Mouse (Mus musculus) heart, embryonic 14.5 days (tissue): ENCODE measurements around the gene Mpeg1. TPM values are rescaled to one million over a fixed set of nuclear protein-coding genes. Genes with fewer than 3 reads are reported as not detected.

ENCODE experiments used
- ATAC-seq: fragments of 200-750 bp; cut with Nextera tagmentation; 2 replicates; pipeline ENCODE4 v1.8.0; 2017; ENCODE audit warnings: low read depth, moderate TSS enrichment; ENCODE audit not compliant: insufficient number of reproducible peaks, insufficient read depth, low FRiP score
- H3K27ac ChIP-seq, 2 experiments: fragments of 200-500 bp in 1 of 2; fragments of 300-500 bp in 1 of 2; sonication (generic) in 1 of 2; replicated peaks in 1 of 2; 2 replicates each; pipeline ENCODE4 v1.5.1; 2012 to 2014; ENCODE audit warnings: low read depth in 2 of 2, low read length in 2 of 2, control low read depth in 1 of 2, mild to moderate bottlenecking in 1 of 2, mixed read lengths in 1 of 2; ENCODE audit not compliant: control insufficient read depth in 1 of 2, insufficient read depth in 1 of 2
- H3K27me3 ChIP-seq: fragments of 300-500 bp; sonication (generic); 2 replicates; pipeline ENCODE4 v1.6.1; 2014; ENCODE audit warnings: mild to moderate bottlenecking, low read length, control low read depth; ENCODE audit not compliant: control insufficient read depth, insufficient read depth
- H3K36me3 ChIP-seq: fragments of 300-500 bp; sonication (generic); 2 replicates; pipeline ENCODE4 v1.6.1; 2014; ENCODE audit warnings: mild to moderate bottlenecking, control low read depth, low read length, mixed read lengths; ENCODE audit not compliant: control insufficient read depth, insufficient read depth
- H3K4me1 ChIP-seq, 2 experiments: fragments of 200-500 bp in 1 of 2; fragments of 300-500 bp in 1 of 2; sonication (generic) in 1 of 2; 2 replicates each; pipeline ENCODE4 v1.6.1; 2012 to 2014; ENCODE audit warnings: low read length in 2 of 2, control low read depth in 1 of 2, mixed read lengths in 1 of 2; ENCODE audit not compliant: control insufficient read depth in 2 of 2, insufficient read depth in 2 of 2
- H3K4me2 ChIP-seq: fragments of 300-500 bp; sonication (generic); 2 replicates; pipeline ENCODE4 v1.6.1; 2014; ENCODE audit warnings: mild to moderate bottlenecking, low read length
- H3K4me3 ChIP-seq, 2 experiments: fragments of 200-500 bp in 1 of 2; fragments of 300-500 bp in 1 of 2; sonication (generic) in 1 of 2; 2 replicates each; pipeline ENCODE4 v1.5.1; 2012 to 2014; ENCODE audit warnings: low read length in 2 of 2, mild to moderate bottlenecking in 2 of 2, control low read depth in 1 of 2, low read depth in 1 of 2, moderate library complexity in 1 of 2; ENCODE audit not compliant: control insufficient read depth in 1 of 2, insufficient read depth in 1 of 2
- H3K9ac ChIP-seq: fragments of 300-500 bp; sonication (generic); 2 replicates; pipeline ENCODE4 v1.6.1; 2014; ENCODE audit warnings: mild to moderate bottlenecking, low read length
- H3K9me3 ChIP-seq: fragments of 300-500 bp; sonication (generic); 2 replicates; pipeline ENCODE4 v1.6.1; 2016; ENCODE audit warnings: low read length, control low read depth; ENCODE audit not compliant: control insufficient read depth
- WGBS: fragments of 180-500 bp; shearing (Covaris S2); extraction: QIAGEN DNeasy Blood & Tissue Kit; methylation state at CpG from one replicate; pipeline ENCODE4 v1.1.7; 2014; 5-methylcytosine and 5-hydroxymethylcytosine counted together
- polyA plus RNA-seq: library from polyadenylated mRNA; unstranded; fragments of >200 nt; fragmentation: Nextera tagmentation; extraction: Ambion mirVana; gene quantifications from 2 replicates; pipeline ENCODE4 v1.2.1, GENCODE M21; 2014

The Mpeg1 gene
- polyA plus RNA-seq, 1 experiment from 2014 or later, result 0.95 TPM

DNA sequence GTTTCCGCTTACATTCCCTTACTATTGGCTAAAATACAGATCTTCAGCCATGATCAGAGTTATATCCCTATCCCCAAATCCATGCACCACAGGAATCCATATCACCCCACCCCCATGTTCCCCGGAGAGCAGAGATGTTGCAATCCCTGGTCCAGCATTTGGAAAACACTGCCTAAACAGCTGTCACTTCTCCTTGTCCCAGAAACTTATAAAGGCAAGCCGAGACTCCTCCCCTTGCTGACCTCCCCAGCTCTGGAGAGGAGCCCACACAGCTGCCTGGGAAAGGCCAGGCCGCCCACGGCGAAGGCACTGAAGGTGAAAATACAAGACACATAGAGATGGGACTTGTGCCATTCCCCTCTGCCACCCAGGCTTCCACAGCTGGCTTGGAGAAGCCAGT lies 26.3 kb downstream of the Mpeg1 start:
- Histone ChIP-seq H3K4me1 (peaks cover 8 to 17% of the 10 kb centered on the region in 2 experiments; a peak in 3 of 4 replicates), H3K9ac (no peak overlapping the region), H3K27me3 (no peaks in the 10 kb centered on the region), H3K4me3 (no peak overlapping the region), H3K36me3 (no peaks in the 10 kb centered on the region), H3K27ac (no peak overlapping the region), H3K9me3 (no peaks in the 10 kb centered on the region), H3K4me2 (no peak overlapping the region)
- no peak for ATAC-seq
- WGBS, result 85% methylated on average over 6 of the region's 6 CpGs

DNA sequence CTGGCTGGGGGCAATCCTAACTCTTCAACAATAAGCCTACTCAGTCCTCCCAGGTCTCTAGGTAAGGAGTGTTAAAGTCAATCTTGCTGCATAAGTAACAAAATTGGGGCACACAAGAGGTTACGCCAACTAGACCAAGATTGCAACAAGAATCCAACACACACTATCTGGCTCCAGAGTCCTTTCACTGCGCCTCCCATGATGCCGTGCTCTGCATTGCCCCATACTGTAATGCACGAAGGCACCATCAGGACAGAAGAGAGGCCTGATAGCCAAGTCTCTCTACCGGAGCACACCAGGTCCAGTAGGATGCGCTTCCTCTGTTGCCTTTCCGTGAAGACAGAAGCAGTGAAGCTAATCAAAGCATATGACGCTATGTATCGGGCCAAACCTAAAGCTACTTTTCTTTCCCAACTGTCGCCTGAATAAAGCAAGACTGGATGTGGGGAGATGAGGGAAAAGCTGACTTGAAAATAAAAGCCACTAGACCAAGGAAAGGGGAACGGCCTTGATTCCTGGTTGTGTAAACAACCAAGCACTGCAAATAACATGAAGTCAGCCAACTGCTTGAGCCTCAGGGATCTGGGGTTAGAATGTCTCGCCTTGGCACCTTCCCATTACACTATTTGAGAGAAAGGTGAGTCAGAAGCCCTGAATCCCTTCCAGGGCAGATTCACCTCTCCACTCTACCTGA lies 27.1 kb downstream of the Mpeg1 start:
- peaks cover 8 to 17% of the 10 kb centered on the region in 2 experiments; a peak in 3 of 4 replicates for H3K4me1 ChIP-seq
- no peaks in the 10 kb centered on the region for H3K27me3 ChIP-seq
- no peak for ATAC-seq
- H3K27ac ChIP-seq, result no peak overlapping the region
- WGBS, result 83% methylated on average over 12 of the region's 12 CpGs
- no peak overlapping the region for H3K9ac ChIP-seq
- H3K4me3 ChIP-seq, result no peak overlapping the region
- no peaks in the 10 kb centered on the region for H3K36me3 ChIP-seq
- H3K4me2 ChIP-seq, result no peak overlapping the region
- H3K9me3 ChIP-seq, result no peaks in the 10 kb centered on the region

DNA sequence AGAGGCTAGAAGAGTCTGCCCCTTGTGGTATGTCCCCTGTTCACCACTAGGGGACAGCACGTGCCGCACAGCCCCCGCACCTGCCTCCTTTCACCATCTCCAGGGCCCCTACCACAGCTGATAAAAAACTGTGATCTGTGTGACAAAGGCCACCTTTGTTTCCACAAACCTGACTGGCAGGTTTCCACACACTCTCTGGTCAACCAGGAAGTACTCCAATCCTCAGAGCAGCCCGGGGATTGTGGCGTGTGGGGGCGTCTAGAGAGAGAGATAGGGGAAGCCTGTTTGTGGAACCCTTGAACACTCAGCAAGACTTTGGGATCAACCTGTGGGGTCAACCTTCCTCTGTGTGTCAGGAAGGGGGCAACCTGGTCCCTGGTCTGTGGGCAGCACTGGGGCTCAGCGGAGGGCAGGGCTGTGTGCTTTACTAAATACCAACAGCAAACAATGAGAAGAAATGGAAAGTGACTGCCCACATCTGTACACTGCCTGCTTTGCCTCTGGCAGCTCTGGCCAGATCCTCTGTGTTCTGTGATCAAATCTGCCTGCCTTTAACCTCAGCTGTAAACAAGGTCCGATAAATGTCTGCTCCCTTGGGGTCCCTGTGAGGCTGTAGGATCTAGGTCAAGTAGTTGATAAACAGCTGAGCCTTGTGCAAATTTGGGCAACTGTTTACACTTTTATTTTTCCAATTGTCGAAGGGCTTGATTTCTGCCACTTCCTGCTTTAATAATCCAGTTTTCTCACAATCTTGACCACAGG lies 27.8 kb downstream of the Mpeg1 start:
- Histone ChIP-seq H3K9ac (no peak overlapping the region), H3K9me3 (no peaks in the 10 kb centered on the region)

DNA sequence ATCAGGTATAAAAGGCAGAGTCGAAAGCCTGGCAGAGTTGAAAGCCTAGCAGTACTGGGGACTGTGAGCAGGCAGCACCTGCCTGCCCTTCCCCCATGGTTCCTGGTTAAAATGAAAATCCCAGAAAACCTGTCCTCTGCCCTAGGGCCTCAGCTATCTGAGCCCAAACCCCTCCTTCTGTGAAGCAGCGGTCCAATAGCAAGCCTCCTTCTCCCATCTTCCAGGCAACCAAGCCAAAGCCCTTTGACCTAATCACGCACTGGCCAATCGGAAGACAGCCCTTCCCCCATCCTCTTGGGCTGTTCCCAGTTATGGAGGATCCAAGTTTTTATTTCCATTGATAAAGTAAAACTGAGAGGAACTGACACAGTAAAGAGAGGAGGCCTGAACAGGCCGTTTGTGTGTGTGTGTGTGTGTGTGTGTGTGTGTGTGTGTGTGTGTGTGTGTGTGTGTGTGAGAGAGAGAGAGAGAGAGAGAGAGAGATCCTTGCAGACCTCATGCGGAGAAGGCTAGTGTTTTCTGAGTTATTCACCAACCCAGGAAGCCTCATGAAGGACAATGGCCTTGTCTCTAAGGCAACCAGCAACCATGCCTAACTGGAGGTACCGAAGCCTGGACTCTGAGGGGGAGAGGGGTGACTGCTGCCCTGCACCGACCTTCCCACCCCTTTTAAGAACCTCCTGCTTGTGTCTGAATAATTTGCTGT lies 28.5 kb downstream of the Mpeg1 start:
- Histone ChIP-seq H3K27ac (no peak overlapping the region), H3K4me1 (peaks cover 8 to 14% of the 10 kb centered on the region in 2 experiments; a peak in 3 of 4 replicates)

More for the DNA sequence above, 27.8 kb downstream of the Mpeg1 start:
- 25% methylated on average over 9 of the region's 9 CpGs for WGBS
- no peaks in the 10 kb centered on the region for H3K27me3 ChIP-seq
- ATAC-seq, result no peak
- H3K4me3 ChIP-seq, result no peak overlapping the region
- H3K4me1 ChIP-seq, result peaks cover 8 to 17% of the 10 kb centered on the region in 2 experiments; a peak in 3 of 4 replicates
- no peak overlapping the region for H3K27ac ChIP-seq
- H3K4me2 ChIP-seq, result no peak overlapping the region
- no peaks in the 10 kb centered on the region for H3K36me3 ChIP-seq

DNA sequence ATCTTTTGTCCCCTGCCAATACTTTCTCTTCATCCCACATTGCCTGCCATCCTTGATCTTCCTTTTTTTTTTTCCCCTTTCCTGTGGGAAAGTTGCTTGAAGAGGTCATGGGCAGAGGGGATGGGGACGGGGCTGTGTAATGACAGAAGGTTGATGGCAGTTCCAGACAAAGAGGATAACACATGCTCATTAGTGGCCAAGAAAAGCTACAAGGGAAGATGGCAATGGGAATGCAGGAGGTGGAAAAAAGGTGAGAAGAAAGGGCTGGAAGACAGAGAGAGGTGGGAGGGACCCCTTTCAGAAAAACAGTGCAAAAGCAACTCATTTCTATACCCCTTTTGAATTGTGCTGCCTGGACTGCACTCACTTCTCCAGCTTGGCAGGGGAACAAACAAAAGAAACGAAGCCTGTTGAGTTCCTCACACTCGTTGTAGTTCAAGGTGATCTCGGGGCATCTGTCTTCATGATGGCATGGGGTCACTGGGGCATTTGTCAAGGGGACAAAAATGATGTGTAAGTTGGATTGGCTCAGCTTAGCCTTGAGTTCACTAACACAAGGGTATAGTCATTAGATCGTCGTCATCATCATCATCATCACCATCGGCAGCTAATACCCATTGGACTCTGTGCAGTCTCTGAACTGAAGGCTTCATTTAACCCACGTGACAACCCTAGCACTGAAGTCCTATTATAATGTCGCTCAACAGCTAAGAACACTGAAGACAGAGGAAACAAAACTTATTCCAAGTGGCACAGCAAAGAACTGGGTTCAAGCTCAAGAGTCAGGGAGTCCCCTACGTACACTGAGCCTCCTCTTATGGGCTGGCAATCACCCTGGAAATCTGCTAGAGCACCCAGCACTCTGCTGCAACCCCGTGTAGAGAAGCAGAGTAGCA lies 29.3 kb downstream of the Mpeg1 start:
- Histone ChIP-seq H3K36me3 (no peaks in the 10 kb centered on the region), H3K4me3 (no peak overlapping the region), H3K4me2 (no peak overlapping the region), H3K4me1 (peaks cover 8% of the 10 kb centered on the region in 2 experiments; a peak in 3 of 4 replicates), H3K27me3 (no peaks in the 10 kb centered on the region), H3K9ac (no peak overlapping the region), H3K27ac (no peak overlapping the region), H3K9me3 (no peaks in the 10 kb centered on the region)
- 76% methylated on average over 11 of the region's 11 CpGs for WGBS
- ATAC-seq, result no peak

More for the DNA sequence above, 28.5 kb downstream of the Mpeg1 start:
- no peak for ATAC-seq
- Histone ChIP-seq H3K4me3 (no peak overlapping the region), H3K9me3 (no peaks in the 10 kb centered on the region), H3K4me2 (no peak overlapping the region), H3K9ac (no peak overlapping the region), H3K36me3 (no peaks in the 10 kb centered on the region), H3K27me3 (no peaks in the 10 kb centered on the region)
- WGBS, result 55% methylated on average over 8 of the region's 8 CpGs

DNA sequence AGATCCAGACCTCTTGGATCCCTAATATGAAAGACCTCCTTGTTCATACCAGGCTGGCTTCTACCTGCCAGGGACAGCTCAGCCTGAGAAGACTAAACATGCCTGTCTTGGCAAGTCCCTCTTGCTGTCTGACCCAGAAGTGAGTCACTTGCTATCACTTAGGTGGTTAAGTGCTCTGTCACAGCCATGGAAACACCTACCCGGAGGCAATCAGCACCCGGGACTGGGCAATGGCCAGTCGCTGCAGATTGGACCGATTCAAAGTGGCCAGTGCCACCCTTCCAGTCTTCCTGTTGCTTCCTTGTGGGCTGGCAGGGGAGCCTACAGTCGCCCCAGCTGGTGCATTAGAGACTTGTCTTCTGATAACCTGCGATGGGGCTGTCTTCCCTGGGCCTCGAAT lies 31.1 kb downstream of the Mpeg1 start:
- Histone ChIP-seq H3K27ac (no peak overlapping the region), H3K9me3 (no peaks in the 10 kb centered on the region), H3K9ac (no peak overlapping the region), H3K4me2 (no peak overlapping the region), H3K27me3 (no peaks in the 10 kb centered on the region), H3K36me3 (no peaks in the 10 kb centered on the region), H3K4me3 (no peak overlapping the region), H3K4me1 (peaks cover 5% of the 10 kb centered on the region in 2 experiments; a peak in 2 of 4 replicates)
- ATAC-seq, result no peak
- WGBS, result 87% methylated on average over 7 of the region's 7 CpGs
